Mouse (Mus musculus) cerebellum, adult 2 months (tissue): Measurements from ENCODE around the gene Rasal1.
A peak's percentile ranks its signal among the peaks of the same experiment; 100 is the strongest.

Experiments used
- CTCF ChIP-seq: fragments of 200-500 bp; IDR thresholded peaks from 2 replicates; pipeline ENCODE4 v1.5.1; 2011; ENCODE audit warnings: low read depth, mild to moderate bottlenecking, control low read depth, low read length, moderate library complexity, borderline replicate concordance; ENCODE audit not compliant: insufficient read depth
- POLR2A ChIP-seq: fragments of 200-500 bp; IDR thresholded peaks from 2 replicates; pipeline ENCODE4 v1.6.1; 2011; ENCODE audit warnings: low read length, control low read depth, borderline replicate concordance; ENCODE audit not compliant: insufficient read depth

DNA sequence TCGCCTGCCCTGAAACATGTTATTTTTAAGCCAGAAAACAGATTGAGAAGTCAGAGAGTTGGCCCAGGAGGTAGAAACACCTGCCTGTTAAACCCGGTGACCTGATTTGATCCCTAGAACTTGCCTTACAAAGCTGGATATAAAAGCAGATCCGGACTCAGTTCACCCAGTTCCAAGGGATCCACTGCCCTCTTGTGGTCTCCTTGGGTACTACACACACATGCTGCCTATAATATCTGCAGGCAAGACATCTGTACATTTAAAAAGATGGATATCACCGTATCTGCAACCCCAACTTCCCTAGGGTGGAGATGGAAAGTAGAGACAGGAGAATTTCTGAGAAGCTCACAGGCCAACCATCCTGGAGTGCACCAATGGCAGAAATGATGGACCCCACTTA is 32.7 kb upstream of the Rasal1 start:
- peak; percentile 45 for TF ChIP-seq CTCF
- TF ChIP-seq POLR2A, result no peak
